Mouse (Mus musculus) testis, adult 2 months (tissue): ENCODE results near the gene Pde4d.

ENCODE experiments used
- CTCF ChIP-seq: fragments of 200-500 bp; IDR thresholded peaks from 2 replicates; pipeline ENCODE4 v1.5.1; 2012; ENCODE audit warnings: low read depth, mild to moderate bottlenecking, inconsistent platforms, low read length, moderate library complexity; ENCODE audit not compliant: control insufficient read depth, insufficient read depth, insufficient replicate concordance
- POLR2A ChIP-seq: fragments of 200-500 bp; IDR thresholded peaks from 2 replicates; pipeline ENCODE4 v1.6.1; 2012; ENCODE audit warnings: low read depth, mild to moderate bottlenecking, inconsistent platforms, low read length, moderate library complexity; ENCODE audit not compliant: control insufficient read depth

GRCm38 (mm10) chr13:109652631-109653030 lies 1202.9 kb downstream of the Pde4d start:
- no peak for TF ChIP-seq CTCF
- TF ChIP-seq POLR2A, result no peak
